Mouse (Mus musculus) CD4-positive, CD25-positive, alpha-beta regulatory T cell, adult 4 months (primary cell): ENCODE measurements at regions not wholly inside any gene's neighbourhood (a gene's known extent, or its start where the extent isn't known, plus 50 kb on each side); places are given as distances from the start of the nearest gene placed in this dataset.
A peak's percentile ranks its signal among the peaks of the same experiment; 100 is the strongest.

ENCODE experiments used
- ATAC-seq: one replicate; pipeline ENCODE4 v1.8.0; 2017

DNA sequence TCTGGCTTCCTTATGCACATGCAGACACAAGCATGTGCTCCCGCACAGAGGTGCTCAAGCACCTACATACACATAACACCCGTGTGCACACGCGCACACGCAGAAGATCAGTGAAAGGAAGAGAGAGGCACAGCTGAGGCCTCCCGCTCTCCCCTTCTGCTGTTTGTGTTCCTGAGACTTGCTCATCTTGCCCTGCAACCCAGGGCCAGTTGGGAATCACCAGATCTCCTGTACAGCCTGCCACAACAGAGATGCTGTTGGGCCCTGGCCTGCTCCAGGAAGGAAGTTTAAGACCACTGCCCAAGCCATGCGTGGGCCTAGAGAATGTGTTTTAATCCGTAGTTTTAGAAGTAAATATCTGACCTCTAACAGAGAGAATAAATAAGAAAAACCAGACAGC is 160.0 kb upstream of the Ctnnb1 start:
- ATAC-seq, result no peak

DNA sequence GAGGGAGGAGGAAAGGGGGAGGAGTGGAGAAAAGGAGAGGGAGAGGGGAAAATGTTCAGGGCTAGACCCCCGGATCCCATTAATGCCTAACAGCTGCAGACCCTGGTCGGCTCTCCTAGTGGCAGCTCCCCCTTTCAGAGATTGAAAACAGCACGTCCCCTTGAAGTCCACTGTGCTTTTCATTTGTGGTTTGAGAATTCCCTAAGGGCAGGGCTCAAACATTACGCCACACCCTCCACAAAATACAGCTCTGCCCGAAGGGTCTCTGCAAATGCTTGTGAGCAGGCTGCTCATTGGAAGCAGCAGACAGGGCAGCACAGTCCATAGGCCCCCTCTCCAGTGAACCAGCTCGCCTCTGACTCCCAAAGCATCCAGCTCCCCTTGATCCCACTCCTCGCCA is 159.3 kb upstream of the Ctnnb1 start:
- ATAC-seq, result no peak

DNA sequence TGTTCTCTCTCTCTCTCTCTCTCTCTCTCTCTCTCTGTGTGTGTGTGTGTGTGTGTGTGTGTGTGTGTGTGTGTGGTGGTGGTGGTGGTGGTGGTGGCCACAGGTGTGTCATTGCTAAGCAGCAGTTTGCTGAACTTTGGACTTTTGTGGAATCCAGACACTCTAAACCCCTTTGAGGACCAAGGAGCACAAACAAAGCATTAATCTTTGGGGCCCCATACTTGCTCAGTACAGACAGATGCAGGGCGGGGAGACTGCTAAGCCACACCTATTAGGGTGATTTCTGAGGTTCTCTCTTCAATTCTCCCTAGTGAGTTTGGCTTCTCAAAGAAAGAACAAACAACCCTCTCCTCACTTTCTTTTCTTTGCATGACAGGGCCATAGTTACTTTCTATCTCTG is 158.1 kb upstream of the Ctnnb1 start:
- peak; percentile 20 for ATAC-seq

DNA sequence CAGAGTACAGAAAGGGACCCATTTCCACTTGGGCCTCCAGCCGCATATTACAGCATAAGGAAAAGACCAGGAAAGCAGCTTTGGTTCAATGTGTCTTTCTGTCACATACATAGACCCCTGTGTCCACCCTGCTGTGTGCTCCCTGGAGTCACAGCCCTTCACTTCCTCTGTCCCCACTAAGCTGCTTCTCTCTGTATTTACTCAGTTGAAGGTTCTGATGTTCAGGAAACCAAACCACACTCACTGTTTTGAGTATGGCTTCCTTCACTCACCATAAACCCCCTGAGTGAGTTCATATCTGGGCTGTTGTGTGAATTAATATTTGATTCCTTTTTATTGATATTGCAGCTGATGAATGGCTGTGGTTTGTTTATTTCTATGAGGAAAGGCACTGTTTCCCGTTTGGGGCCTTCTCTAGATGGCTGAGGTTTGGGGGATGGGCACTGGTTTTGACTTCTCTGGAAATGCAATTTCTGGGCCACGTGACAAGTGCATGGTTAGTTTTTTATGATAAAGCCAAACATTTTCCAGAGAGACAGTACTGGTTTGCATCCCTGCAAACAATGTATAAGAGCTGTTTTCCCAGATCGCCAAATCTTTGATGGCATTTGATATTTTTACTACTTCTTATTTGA is 157.0 kb upstream of the Ctnnb1 start:
- no peak for ATAC-seq

DNA sequence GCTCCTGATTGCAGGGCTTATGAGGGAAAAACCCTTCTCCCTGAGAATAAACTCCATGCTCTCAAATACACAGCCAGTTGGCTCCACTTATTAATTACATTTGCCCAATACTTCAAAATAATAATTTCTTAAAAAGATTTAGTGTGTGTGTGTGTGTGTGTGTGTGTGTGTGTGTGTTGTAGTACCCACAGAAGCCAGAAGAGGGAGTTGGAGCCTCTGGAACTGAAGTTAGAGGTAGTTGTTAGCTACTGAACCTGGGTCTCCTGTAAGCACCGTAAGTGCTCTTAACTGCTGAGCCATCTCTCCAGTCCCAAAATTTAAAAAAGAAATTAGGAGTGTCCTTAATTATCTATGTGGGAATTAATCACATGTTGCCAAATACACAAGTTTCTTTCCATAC is 154.8 kb upstream of the Ctnnb1 start:
- ATAC-seq, result no peak

DNA sequence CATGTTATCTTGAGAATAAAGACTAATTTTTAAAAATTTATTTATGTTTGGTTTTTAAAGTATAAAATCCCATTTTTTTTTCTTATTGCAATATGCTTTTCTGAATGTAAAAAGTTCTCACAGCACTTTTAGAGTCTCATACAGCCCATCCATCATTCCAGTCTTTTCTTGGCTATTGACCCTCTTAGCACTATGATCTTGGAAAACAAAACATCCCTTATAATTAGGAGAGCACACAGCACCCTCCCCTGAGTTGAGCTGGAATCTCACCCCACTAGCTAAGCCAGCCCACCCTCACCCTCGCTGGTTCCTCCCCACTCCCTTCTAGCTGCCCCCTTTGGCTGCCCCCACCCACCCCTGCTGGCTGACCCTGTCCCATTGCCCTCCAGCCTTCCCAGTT is 154.2 kb upstream of the Ctnnb1 start:
- ATAC-seq, result no peak

DNA sequence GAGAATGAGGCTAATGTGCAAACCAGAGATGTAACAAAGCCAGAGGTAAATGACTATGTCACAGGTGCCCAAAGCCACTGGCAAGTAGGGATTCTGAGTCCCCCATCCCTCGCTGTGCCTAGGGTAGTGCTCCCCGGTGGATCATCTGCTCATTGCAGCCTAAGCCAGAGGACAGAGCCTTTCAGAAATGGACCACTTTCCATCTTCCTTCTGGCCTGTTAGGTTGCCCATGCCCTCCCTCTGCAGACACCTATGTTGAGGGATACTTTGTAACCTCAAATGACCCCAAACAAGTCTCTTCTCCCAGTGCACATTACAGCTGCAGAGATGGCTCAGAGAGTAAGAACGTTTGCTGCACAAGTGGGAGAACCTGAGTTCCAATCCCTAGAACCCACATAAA is 153.3 kb upstream of the Ctnnb1 start:
- ATAC-seq, result no peak

DNA sequence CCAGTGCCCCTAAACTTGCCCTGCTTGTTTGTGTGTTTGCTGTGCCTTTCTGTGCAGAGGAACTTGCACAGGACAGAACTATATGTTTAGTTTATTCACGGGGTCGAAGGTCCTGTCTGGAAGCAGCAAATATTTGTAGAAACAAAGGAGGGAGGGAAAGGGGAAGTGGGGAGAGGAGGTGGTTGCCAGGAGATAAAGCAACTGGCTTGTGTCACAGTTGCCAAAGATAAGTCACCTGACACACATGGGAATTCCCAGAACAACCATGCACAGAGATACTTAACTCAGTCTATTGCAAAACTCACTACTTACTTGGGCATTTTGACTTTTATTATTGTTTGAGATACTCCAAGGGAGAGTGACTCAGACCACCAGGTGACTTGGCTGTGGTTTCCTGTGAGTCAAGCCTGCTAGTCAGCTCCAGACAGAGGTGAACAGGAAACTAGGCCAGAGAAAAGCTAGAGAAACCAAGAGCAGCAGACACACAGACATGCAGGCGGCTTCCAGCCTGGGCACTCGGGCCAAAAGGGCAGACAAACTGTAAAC is 152.5 kb upstream of the Ctnnb1 start:
- ATAC-seq, result peak; percentile 93

DNA sequence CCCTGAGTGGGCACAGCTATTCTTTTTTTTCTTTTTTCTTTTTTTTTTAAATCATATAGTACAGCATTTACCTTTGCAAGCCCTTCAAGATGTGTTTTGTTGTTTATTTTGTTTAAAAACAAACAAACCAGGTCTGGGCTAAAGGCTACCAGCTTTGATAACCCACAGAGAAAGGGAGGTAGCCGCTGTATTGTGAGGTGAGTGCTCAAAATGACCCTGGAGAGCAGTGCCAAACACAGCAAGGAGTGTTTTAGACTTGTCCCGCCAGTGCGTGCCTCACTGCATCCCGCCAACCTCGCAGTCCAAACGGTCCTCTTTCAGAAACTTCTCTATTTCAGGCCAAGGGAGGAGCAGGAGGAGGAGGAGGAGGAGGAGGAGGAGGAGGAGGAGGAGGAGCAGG is 152.0 kb upstream of the Ctnnb1 start:
- ATAC-seq, result peak; percentile 7

DNA sequence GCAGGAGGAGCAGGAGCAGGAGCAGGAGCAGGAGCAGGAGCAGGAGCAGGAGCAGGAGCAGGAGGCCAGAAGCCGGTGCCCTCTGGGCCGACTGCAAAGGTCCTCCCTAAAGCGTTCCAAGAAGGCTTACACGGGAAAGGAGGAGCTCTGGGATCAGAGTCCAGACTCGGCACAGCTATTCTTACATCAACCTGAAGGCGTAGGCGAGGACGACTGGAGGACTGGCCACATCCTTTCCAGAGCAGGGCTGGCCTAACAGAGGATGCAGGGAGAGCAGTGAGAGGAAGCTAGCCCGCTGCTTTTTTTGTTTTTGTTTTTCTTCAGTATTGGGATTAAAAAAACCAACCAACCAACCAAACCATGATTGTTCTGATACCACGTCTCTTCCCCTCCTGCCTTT is 151.5 kb upstream of the Ctnnb1 start:
- ATAC-seq, result no peak

DNA sequence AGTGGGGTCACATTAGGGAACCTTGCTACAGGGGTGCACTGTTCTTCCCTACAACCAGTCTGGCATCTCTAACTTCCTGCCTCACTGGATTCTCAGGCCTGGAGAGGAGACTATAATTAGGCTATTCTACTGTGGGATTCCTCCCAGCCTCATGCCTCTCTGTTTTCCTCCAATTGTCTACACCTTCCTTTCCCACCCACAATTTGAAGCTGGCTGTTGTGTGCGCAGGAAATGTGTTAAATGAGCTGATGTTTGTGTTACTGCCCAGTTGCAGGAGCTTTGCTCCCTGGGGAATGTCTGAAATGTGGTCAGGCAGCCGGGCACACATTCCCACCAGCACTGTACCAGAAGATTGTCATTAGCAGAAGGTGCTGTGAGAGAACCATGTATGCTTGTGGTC is 150.6 kb upstream of the Ctnnb1 start:
- no peak for ATAC-seq

DNA sequence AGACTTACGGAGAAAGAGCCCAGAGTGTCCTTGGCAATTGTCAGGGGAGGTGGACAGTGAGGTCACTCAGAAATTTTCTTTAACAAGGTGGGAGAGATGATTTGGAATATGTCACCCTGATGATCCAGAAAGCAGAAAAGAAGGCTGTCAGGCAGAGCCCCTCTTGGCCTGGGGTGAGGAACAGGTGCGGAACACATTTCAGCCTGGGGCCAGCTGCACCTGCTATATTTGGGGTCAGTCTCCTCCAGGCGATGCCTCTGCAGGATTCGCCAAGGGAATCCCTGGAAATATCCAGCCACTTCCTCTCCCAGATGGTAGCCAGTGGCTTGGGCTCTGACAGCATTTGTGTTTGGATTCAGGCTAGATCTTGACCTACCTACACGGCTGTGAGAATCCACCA is 134.8 kb upstream of the Ctnnb1 start:
- ATAC-seq, result no peak

DNA sequence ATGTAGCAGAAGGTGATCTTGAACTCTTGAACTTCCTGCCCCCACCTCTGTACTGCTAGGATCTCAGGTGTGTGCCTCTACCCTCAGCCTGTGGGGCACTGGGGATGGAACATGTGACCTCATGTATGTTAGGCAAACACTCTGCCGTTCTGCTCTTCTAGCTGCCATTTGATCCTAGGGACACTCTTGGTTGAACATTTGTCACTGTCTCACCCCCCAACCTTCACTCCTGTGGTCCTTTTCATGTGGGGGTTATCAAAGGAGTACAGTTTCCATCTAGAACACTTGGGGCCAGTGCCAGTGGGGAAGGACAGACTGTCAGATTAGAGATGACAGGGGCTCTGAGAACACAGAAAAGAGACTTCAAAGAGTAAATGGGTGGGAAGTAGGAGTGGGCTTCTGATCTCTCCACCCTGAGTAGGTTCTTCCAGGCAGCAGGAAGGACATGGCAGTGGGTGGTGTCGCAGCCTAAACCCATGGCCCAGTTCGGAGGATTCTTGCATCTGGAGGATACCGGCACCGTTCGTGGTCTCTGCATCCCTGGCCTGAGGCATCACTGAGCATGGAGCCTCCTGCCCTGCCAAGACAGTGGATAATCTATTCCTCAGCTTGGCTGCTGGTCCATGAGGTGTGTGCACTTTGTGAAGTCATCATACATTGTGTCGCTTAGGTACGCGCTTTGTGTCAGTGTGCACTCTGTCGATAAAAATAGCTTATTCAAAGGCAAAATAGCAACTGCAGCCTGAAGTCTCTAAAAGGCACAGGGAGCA is 132.7 kb upstream of the Ctnnb1 start:
- no peak for ATAC-seq

DNA sequence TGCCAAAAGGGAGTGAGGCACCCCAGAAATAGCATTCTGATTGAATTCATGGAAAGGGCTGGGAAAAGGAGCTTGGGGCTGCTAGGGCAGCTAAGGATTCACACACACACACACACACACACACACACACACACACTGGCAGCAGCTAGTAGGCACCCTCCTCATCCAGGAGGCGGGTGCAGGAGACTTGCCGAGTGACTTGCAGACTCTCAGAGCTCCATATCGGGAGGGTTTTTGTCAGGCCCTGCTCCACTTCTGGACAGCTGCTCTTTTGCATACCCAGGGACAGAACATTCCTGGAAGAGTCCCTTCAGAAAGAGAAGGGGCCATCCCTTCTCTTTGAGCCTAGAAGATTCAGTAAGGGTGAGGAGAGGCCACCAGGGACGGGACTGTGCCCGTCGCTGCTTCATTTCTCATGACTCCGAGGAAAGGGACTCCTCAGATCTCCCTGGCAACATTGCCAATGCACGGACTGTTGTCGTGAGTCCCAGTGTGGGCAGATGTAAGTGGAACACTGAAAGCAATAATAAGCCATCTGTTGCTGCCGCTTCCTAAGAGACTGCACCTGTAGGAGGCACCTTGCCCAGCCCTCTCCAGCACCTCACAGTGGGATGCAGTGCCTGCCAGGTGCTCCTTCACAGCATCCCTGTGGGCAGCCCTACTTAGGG is 130.9 kb upstream of the Ctnnb1 start:
- ATAC-seq, result no peak

DNA sequence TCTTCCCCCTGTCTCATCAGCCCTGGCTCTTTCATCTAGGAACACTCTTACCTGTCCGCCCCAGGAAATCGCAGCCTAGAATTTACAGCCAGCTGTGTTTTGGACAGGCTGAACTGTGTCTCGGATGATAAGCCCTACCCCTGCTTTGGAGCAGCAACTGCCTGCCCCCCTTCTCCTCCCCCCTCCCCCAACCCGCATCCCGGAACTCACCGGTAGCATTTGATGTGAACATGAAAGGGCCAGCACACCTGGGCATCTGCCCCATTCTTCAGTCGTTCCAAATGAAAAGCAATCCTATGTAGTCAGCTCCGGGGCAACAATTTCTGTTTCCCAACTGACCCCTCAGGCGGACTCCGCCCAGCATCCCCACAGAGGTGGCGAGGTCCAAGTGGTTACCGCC is 130.1 kb upstream of the Ctnnb1 start:
- ATAC-seq, result no peak

DNA sequence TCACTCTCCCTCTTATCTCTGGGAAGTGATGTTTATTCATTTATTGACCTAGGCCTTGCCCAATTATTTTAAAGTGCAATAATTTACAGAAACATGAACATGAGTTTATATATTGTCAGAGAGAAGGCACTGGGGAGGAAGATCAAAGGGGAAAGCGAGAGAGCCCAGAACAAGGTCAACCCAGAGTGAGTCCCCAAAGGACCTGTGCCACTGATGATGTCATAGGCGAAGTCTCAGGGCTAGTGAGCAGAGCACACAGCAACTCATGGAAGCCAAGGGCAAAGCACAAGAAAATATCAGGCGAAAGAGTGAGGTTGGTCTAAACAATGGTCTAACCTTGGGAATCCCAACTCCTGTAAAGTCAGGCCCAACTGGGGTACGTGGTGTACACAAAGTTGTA is 126.4 kb upstream of the Ctnnb1 start:
- ATAC-seq, result no peak

DNA sequence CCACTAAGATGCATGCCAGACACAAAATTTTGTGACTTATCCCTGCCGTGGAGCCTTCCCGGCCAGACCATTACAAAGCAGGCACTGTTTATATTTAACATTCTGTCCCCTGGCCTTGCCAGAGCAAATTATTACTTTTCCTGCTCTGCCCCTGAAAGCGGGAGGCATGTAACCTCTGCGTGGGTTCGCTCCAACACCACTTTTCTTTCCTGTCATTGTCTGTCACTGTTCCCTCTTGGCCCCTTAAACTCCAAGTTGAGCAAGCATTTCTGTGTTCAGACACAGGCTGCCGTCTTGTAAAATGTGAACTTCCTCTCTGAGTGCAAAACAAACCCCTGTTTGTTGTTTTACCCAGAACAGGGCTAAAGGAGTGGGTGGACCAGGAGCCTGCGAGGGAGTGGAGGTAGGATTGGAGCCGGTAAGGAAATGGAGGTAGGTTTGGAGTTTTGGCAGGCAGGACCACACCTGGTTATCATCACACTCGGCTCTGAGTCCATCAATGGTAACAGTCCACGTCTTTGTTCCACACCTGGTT is 124.2 kb upstream of the Ctnnb1 start:
- ATAC-seq, result no peak

DNA sequence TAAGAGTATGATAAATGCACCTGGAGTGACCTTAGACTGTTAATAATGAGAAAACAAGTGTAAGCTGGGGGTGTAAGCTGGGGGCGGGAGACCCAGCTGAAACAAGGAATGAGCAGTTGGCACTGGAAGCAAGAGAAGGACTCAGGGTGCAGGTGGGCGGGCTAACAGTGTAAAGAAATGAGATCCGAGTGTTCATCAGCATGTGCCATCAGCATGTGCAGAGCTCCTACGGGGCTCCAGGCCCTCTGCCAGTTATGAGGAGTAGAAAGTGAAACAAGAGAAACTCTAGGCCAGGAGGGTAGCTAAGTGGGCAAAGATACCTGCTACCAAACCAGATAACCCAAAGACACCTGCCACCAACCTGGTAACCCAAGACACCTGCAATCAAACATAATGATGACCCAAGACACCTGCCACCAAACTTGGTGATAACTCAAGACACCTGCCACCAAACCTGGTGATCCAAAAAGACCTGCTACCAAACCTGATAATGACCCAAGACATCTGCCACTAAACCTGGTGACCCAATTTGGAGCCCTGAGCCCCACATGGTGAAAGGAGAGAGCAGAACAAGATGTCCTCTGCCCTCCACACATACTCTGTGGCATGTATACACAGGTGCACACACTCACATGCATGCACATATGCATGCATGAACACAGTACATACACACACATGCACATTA is 120.1 kb upstream of the Ctnnb1 start:
- ATAC-seq, result no peak

DNA sequence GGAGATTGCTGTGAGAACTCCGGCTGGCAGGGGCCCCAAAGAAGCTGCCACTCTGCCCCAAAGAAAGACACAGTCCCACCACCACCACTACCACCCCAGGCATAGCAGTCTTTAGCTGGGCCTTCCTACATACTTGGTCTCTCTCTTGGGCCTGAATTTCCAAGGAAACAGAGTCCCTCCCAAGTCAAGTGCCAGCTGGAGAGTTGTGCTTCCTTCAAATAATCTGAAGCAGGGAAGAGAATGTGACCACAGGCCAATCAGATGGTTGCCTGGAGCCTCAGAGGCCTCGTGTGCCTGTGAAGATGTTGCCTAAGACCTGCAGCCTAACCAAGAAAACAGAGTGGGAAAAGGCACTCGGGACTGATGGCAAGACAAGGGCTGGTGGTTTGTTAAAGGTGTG is 117.5 kb upstream of the Ctnnb1 start:
- no peak for ATAC-seq

DNA sequence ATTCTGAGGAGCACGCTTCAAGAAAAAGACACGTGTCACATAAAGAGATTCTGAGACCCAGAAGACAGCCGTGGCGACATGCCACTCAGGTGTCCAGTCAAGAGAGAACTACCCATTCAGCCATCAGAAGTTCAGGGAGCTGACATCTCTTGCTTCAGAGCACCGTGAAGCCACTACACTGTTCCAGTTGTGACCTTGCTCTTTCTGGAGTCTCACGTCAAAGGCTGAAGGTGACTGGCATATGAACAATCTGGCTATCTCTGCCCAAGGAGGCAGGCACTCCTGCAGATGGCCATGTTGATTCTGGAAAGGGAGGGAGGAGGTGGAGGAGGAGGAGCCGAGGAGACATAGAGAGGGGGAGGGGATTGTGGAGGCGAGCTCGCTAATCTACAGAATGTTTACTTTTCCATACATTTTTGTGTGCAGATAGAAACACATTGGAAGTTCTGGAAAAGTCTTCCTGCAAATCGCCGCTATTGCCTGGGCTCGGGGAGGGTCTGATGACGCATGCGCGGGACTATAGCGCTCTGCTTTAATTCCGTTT is 116.3 kb upstream of the Ctnnb1 start:
- ATAC-seq, result no peak

DNA sequence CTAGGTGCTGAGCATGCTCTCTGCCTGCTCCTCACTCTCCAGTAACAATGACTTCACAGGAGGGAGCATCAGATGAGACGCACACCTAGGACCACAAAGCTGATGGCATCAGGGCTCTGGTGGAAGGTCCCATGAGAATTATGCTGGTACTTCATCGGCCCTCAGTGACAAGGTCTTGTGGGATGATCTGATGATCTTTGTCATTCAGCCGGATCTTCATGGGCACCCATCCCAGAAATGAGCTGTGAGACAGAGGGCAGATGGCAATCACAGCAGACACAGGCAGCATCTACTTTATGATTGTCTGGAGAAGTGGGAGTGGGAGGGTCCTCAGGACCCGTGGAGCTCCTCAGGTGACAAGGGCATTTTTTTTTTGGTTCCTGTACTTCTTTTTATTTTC is 114.7 kb upstream of the Ctnnb1 start:
- no peak for ATAC-seq

DNA sequence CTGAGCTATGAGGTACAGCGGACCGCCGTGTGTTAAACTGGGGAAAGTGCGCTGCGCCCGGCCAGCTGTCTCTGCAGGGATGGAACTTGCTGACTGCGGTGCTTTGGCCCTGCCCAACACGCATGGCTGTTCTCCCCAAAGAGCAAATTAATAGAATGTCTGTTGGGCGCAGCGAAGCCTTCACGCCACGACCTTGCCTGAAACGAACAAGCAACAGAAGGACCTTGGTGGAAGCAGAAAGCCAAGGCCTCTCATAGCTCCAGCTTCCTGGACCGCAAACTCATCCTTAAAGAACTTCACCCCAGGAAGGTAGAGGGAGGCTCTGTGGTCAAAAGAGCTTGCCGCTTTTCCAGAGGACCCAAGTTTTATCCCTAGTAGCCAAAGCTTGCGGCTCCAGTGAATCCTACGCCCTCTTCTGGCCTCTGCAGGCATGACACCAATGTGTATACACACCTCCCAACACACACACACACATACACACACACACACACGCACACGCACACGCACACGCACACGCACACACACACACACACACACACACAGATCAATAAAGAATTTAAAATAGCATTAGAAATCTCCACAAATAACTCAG is 110.2 kb upstream of the Ctnnb1 start:
- no peak for ATAC-seq
